Mouse (Mus musculus): ENCODE data around the gene Cdc42.

The Cdc42 gene

GRCm38 (mm10) chr4:137357517-137358254 lies at the start of gene Cdc42:
Cdc42 (minus strand) TSS chr4:137357720.
- peak; percentile 87 for DNase-seq (ENCODE audit: extremely low read depth, low read depth)

- DNase-seq (ENCODE audit: extremely low read depth, low read depth) = no peak
Measured at GRCm38 (mm10) chr4:137405571-137405970, 48.1 kb upstream of the Cdc42 start.

GRCm38 (mm10) chr4:137396641-137397525 lies 39.4 kb upstream of the Cdc42 start:
- no peak for DNase-seq (ENCODE audit: extremely low read depth, low read depth)

- DNase-seq (ENCODE audit: extremely low read depth, low read depth) = no peak
Measured at GRCm38 (mm10) chr4:137393378-137394135, 36.0 kb upstream of the Cdc42 start.

- no peak for DNase-seq (ENCODE audit: extremely low read depth, low read depth)
Measured at GRCm38 (mm10) chr4:137392874-137393273, 35.4 kb upstream of the Cdc42 start.

GRCm38 (mm10) chr4:137391287-137391686 lies 33.8 kb upstream of the Cdc42 start:
- DNase-seq (ENCODE audit: extremely low read depth, low read depth) = no peak

- DNase-seq (ENCODE audit: extremely low read depth, low read depth) = no peak
Measured at GRCm38 (mm10) chr4:137390196-137390595, 32.7 kb upstream of the Cdc42 start.

- DNase-seq (ENCODE audit: extremely low read depth, low read depth) = no peak
Measured at GRCm38 (mm10) chr4:137388983-137389382, 31.5 kb upstream of the Cdc42 start.

- DNase-seq (ENCODE audit: extremely low read depth, low read depth) = peak; percentile 85
Measured at GRCm38 (mm10) chr4:137388059-137388794, 30.7 kb upstream of the Cdc42 start.

GRCm38 (mm10) chr4:137387482-137388058 lies 30.1 kb upstream of the Cdc42 start:
- DNase-seq (ENCODE audit: extremely low read depth, low read depth) = peak; percentile 19

- no peak for DNase-seq (ENCODE audit: extremely low read depth, low read depth)
Measured at GRCm38 (mm10) chr4:137380702-137381605, 23.4 kb upstream of the Cdc42 start.

GRCm38 (mm10) chr4:137379713-137380255 lies 22.3 kb upstream of the Cdc42 start:
- no peak for DNase-seq (ENCODE audit: extremely low read depth, low read depth)

GRCm38 (mm10) chr4:137379085-137379484 lies 21.6 kb upstream of the Cdc42 start:
- DNase-seq (ENCODE audit: extremely low read depth, low read depth) = no peak

GRCm38 (mm10) chr4:137377526-137378304 lies 20.2 kb upstream of the Cdc42 start:
- no peak for DNase-seq (ENCODE audit: extremely low read depth, low read depth)

GRCm38 (mm10) chr4:137376778-137377177 lies 19.3 kb upstream of the Cdc42 start:
- DNase-seq (ENCODE audit: extremely low read depth, low read depth) = no peak

- DNase-seq (ENCODE audit: extremely low read depth, low read depth) = no peak
Measured at GRCm38 (mm10) chr4:137375314-137376278, 18.1 kb upstream of the Cdc42 start.

GRCm38 (mm10) chr4:137373711-137374110 lies 16.2 kb upstream of the Cdc42 start:
- no peak for DNase-seq (ENCODE audit: extremely low read depth, low read depth)

Measured in MEL-GATA-1-ER (cell line).